Mouse (Mus musculus) heart, adult 18-20 months (tissue): ENCODE measurements around the gene Kdelr3. TPM values are rescaled to one million over a fixed set of nuclear protein-coding genes. Genes with fewer than 3 reads are reported as not detected.

Source experiments
- DNase-seq, 2 experiments: peaks; one replicate each; pipeline ENCODE4 v3.0.0; 2021 to 2022; ENCODE audit warnings: mixed read lengths in 1 of 2
- total RNA-seq, 2 experiments: library from RNA; stranded (reverse); gene quantifications; 2 replicates each; pipeline ENCODE4 v1.2.3; 2021

Gene Kdelr3
- total RNA-seq, 2 experiments from 2014 or later: 3.3 to 4.3 TPM

DNA sequence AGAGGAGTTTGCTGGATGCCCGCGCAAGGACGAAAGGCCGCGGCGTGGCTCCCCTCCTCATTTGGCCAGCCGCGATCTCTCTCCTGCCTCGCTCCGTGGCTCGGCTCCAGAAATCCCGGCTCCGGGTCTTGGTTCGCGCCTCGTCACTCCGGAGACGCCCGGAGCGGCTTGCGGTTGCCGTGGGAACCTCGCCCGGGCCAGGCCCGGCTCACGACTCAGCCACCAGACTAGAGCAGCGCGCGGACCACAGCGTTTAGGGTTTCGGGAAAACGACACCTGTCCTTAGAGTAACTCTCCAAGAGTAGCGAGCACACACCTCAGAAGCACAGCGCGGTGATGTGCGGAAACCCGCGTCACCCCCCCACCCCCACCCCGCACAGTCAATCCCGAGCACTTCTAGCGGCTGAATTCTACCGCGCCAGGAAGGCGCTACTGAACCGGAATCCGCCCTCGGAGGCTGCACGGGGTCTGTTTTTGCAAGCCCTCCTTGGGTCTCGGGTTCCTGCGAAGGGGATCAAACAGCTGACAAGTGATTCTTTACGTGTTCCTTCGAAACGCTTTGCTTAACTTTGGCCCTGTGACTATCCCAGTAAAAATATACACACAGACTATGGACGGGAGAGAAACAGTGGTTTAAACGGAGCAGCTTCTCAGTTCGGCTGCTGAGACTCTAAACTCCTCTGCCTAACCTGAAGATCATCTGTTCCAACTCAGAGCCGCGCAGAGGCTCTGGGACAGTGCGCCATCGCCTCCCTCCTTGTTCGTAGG lies 4.5 kb upstream of the Kdelr3 start:
- peak; percentile 84 to 89 for DNase-seq

GRCm38 (mm10) chr15:79513940-79514339 lies 2.3 kb upstream of the Kdelr3 start:
- DNase-seq: peak; percentile 43 to 53

GRCm38 (mm10) chr15:79517710-79518109 lies 1.5 kb downstream of the Kdelr3 start:
- no peak for DNase-seq

DNA sequence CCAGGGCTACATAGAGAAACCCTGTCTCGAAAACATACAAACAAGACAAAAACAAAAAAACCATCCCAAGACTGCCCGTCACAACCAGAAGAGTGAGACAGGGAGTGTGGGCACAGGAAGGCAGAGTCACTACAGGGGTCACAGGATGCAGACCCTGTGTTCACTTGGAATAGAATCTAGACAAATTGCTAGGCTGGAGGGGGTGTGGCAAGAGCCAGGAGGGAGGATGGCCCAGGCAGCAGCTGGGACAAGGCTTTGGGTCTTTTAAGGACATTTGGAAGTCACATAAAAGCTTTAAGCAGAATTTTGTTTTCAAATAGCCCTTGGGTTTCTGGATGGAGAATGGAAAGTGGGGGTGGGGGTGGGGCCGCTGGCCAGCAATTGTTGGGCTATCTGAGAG lies 2.4 kb downstream of the Kdelr3 start:
- no peak for DNase-seq

- no peak for DNase-seq
Observed at GRCm38 (mm10) chr15:79519400-79520220, 3.4 kb downstream of the Kdelr3 start.

DNA sequence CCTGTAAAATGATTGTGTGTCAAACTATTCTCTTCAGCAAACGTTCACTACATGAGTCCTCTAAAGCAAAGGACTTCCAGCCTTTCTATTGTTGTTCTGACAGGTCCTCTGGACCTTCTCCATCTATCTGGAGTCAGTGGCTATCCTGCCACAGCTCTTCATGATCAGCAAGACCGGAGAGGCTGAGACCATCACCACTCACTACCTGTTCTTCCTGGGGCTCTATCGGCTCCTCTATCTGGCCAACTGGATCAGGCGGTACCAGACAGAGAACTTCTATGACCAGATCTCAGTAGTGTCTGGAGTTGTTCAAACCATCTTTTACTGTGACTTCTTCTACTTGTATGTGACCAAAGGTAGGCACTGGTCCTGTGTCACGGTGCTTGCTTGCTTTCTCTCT lies 9.4 kb downstream of the Kdelr3 start:
- no peak for DNase-seq

- DNase-seq: peak; percentile 71 to 78
Observed at GRCm38 (mm10) chr15:79525979-79526768, 10.0 kb downstream of the Kdelr3 start.

- DNase-seq: peak; percentile 25 to 44
Observed at GRCm38 (mm10) chr15:79527192-79527591, 11.0 kb downstream of the Kdelr3 start.

DNA sequence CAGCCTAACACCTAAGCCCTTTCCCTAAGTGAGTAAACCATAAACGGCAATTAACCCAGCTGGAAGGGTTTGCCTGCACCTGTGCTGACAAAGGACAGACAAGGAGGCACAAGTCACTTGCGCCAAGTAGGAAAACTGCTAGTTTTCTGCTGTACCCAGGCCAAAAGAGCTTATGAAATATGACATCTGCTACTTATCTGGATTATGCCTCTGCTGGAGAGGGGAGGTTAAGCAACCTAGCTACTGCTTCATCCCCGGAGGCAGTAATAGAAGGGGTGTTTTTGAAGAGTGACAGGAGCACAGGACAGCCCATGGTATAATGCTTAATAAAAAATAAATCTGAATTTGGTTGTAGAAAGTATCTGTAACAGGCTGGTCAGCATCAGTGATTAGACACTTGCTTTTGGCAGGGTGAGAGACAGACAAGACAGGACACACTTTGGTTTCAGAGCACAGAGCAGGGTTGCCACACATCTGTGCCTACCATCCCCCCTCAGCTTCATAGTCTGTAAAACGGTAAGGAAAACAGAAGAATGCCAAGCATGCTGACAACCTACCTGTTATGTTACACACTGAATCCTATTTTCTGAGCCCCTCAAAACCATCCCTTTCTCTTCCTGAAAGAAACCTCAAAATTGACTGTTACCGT lies 11.9 kb downstream of the Kdelr3 start:
- DNase-seq: peak; percentile 36 to 37

GRCm38 (mm10) chr15:79529935-79530334 lies 13.7 kb downstream of the Kdelr3 start:
- DNase-seq: no peak

- no peak for DNase-seq
Observed at GRCm38 (mm10) chr15:79533796-79534195, 17.6 kb downstream of the Kdelr3 start.

- no peak for DNase-seq
Observed at GRCm38 (mm10) chr15:79543968-79544367, 27.8 kb downstream of the Kdelr3 start.

DNA sequence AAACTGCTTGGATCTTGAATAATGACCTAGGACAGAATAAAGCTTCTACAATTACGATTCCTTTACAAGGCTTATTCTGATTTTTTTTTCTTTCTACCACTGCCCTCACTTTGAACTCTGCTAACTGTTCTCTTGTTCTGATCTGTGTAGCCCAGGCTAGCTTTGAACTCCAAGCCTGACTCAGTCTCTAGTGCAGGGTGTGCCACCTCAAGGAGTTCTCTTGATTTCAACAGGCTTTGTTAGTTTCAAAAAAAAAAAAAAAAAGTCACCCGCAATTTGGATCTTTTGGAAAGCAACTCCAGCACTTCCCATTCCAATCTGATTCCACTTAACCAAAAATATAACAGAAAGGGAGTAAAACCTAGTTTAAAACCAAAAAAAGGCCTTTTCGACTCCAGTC lies 29.3 kb downstream of the Kdelr3 start:
- no peak for DNase-seq

- peak; percentile 81 to 87 for DNase-seq
Observed at GRCm38 (mm10) chr15:79545921-79546399, 29.7 kb downstream of the Kdelr3 start.

- peak; percentile 97 to 99 for DNase-seq
Observed at GRCm38 (mm10) chr15:79546410-79547288, 30.4 kb downstream of the Kdelr3 start, which contains the start of gene Ddx17. Gene Ddx17, minus strand, starts transcription at chr15:79546741.

DNA sequence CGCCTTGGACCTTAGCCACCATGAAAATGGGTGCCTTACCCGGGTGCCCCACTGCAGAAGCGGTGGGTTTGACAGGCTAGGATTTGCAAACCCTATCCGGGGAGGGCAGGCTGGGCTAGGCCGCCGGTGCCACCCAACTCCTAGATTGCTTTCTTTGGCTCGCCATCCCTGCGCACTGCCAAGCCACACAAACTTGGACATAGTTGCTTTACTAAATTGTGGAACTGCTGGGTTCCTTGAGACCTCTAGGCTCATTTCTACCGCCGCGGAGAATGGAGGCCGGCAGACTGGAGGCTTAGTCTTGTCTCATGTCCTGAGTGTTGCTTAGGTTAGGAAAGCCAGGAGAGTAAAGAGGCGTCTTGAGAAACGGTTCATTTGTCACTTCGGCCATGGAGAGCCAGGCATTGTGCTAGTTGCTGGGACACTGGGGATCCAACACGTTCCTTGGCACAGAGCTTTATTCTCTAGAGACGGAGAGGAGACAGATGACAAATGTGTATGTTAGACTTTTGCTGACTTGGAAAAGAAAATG lies 31.1 kb downstream of the Kdelr3 start:
- DNase-seq: no peak

DNA sequence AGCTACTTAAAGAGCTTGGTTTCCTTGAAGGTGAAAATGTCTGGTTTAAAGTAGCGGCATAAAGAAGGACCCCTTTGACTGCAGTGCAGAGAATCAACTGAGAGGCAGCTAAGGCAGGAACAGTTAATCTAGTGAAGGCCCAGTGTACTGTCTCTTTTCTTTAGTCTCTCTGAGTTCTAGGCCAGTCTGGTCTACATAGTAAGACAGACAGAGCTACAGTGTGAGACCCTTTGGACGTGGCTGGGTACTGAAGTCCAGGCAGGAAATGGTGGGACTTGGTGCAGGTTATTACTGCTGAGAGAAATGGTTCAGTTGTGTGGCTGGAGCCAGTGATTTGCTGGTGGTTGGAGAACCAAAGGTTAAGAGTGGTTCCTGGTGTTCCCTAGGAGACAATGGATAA lies 32.0 kb downstream of the Kdelr3 start:
- DNase-seq: no peak

GRCm38 (mm10) chr15:79552566-79552965 lies 36.4 kb downstream of the Kdelr3 start:
- no peak for DNase-seq

DNA sequence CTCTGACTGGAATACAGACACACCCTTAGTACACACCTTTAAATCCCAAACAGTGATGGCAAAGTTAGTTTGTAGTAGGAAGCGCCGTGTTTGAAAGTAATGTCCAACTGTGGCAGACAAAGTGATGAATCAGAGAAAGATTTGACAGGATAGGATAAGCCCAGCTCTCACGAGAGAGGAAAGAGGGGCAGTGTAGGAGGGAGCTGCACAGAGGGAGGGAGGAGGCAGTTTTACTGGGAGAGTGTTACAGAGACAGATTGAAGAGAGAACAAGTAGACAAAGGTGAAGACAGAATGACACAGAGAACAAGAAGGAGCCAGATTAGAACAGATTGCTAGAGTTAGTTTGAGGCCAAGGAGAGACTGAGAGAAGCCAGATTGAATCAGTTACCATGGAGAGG lies 43.4 kb downstream of the Kdelr3 start:
- no peak for DNase-seq

DNA sequence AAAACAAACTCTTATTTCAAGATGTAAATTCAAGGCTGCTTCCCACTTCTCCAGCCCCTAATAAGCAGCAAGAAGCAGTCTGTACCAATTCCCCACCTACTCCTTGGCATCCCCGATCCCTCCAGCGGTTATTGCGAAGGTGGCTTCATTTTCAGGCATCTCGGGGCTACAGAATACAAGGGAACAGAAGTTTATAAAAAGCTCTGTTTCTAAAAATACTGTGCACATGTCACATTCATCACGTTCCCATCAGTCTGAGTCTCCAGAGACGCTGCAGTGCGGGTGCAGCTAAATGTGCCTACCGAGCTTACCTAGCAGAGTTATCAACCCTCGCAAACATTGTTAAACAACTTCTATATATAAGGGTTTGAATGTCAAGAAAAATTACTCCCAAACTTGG lies 46.2 kb downstream of the Kdelr3 start:
- DNase-seq: peak in 1 of 2 experiments; percentile 8
